Mouse (Mus musculus) heart, postnatal 0 days (tissue): Measurements from ENCODE around the gene Dhx58.

Experiments
- CTCF ChIP-seq: IDR thresholded peaks from 2 replicates; pipeline ENCODE4 v1.5.1; 2016; ENCODE audit warnings: antibody characterized with exemption, control low read depth, low read depth
- EP300 ChIP-seq: IDR thresholded peaks from 2 replicates; pipeline ENCODE4 v1.6.1; 2016; ENCODE audit warnings: antibody characterized with exemption, low read depth

DNA sequence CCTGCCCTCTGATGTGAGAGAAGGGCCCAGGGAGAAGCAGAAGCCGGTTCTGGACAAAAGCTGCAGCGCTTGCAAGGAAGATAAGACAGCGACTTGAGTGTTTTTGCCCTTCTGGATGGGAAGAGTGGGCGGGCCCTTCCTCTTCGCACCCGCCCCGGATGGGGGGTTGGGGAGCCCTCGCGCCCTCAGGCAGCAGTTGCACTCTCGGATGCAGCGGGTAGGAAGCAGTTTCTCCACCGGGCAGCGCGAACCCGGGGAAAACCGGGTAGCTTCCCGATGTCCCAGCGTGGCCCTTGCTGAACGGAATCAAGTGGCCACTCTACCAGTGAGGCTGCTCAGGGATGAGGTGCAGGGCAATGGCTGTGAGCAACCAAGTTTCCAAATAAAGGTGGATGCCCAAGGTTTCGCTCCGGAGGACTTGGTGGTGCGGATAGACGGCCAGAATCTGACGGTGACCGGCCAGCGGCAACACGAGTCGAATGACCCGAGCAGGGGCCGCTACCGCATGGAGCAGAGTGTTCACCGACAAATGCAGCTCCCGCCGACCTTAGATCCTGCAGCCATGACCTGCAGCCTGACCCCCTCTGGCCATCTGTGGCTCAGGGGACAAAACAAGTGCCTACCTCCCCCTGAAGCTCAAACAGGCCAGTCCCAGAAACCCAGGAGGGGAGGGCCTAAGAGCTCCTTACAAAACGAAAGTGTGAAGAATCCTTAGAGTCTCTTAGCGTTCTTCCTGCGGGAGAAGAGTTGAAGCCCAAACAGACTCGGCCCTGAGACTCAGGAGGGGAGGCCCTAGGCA lies 9.9 kb upstream of the Dhx58 start, which contains the start of gene Hspb9:
- TF ChIP-seq CTCF, result no peak
- TF ChIP-seq EP300, result no peak
